Comparison of ENCODE assay signal across 8 mouse cellular contexts in genomic region chr7:44824872-44825271, GRCm38 (mm10). TPM values are rescaled to one million over a fixed set of nuclear protein-coding genes. Genes with fewer than 3 reads are reported as not detected.
DNase-seq lines count a peak whose midpoint lies in the region; ATAC-seq and TF ChIP-seq lines count a peak whose summit lies in the region.

No protein-coding gene starts in this region.

- no peak overlapping the region for H3K9ac ChIP-seq in CH12.LX (ENCODE audit: insufficient read depth, low read depth)
- H3K9ac ChIP-seq in heart, embryonic 13.5 days: 0 out of 2 replicates have a peak overlapping the region, but pooled peaks have one; percentile 24
- no peak overlapping the region for H3K9ac ChIP-seq in lung, embryonic 15.5 days

- H3K9me3 ChIP-seq in CH12.LX (replicated peaks; ENCODE audit: low read length): no peaks in the 10 kb centered on the region
- H3K9me3 ChIP-seq in heart, embryonic 13.5 days: no peaks in the 10 kb centered on the region
- no peaks in the 10 kb centered on the region for H3K9me3 ChIP-seq in lung, embryonic 15.5 days

- TF ChIP-seq POLR2A in CH12.LX (IDR thresholded peaks at IDR 0.05; ENCODE audit: low read depth, low read length): peak; percentile 34; the same call in 1 of the 2 replicates

- no peak for TF ChIP-seq EP300 in CH12.LX (IDR thresholded peaks at IDR 0.05; ENCODE audit: low read length)

- peaks cover 37 to 93% of the 10 kb centered on the region in 2 experiments for H3K4me1 ChIP-seq in CH12.LX (ENCODE audit: control insufficient read depth in 1 of 2, insufficient read depth in 2 of 2)
- H3K4me1 ChIP-seq in heart, embryonic 13.5 days: peaks cover 65% of the 10 kb centered on the region
- peaks cover 46% of the 10 kb centered on the region for H3K4me1 ChIP-seq in lung, embryonic 15.5 days

- no peak overlapping the region; the same call in 1 of the 2 replicates for H3K4me2 ChIP-seq in CH12.LX (ENCODE audit: insufficient read depth, low read depth, poor library complexity, severe bottlenecking)
- no peak overlapping the region for H3K4me2 ChIP-seq in heart, embryonic 13.5 days
- no peak overlapping the region for H3K4me2 ChIP-seq in lung, embryonic 15.5 days

- DNase-seq in CH12.LX (ENCODE audit: extremely low read depth): peak; percentile 81
- DNase-seq in adrenal gland, postnatal 10 days: peak; percentile 88
- peak; percentile 61 for DNase-seq in embryo, embryonic 11.5 days (ENCODE audit: low read depth, low spot score)
- peak; percentile 74 to 92 for DNase-seq in kidney, postnatal 36 days
- DNase-seq in retina, adult 2 months (ENCODE audit: low read depth, low spot score): peak; percentile 72
- peak; percentile 62 to 86 for DNase-seq in thymus, postnatal 10 days (ENCODE audit: low spot score in 2 of 2)

- peak overlapping the region; percentile 30; the same call in 1 of the 2 replicates for H3K27ac ChIP-seq in CH12.LX (ENCODE audit: insufficient read depth, low read depth)
- H3K27ac ChIP-seq in heart, embryonic 13.5 days (replicated peaks): no peak overlapping the region
- H3K27ac ChIP-seq in lung, embryonic 15.5 days: no peak overlapping the region

- in situ Hi-C loops in CH12.LX (cut with MboI; ENCODE audit: low pct_ligation_motif_present, low pct_unique_long_range_greater_than_20kb, low sequenced_read_pairs): no loop called here

- peaks cover 34 to 85% of the 10 kb centered on the region in 2 experiments for H3K36me3 ChIP-seq in CH12.LX (replicated peaks in 1 of 2; ENCODE audit: control insufficient read depth in 1 of 2, insufficient read depth in 1 of 2, low read length in 1 of 2)
- H3K36me3 ChIP-seq in heart, embryonic 13.5 days: peaks cover 25% of the 10 kb centered on the region
- H3K36me3 ChIP-seq in lung, embryonic 15.5 days: peaks cover 27% of the 10 kb centered on the region

- H3K79me2 ChIP-seq in CH12.LX (replicated peaks; ENCODE audit: control insufficient read depth, extremely low read depth, insufficient read depth, poor library complexity, severe bottlenecking): peaks cover 97% of the 10 kb centered on the region

- H3K27me3 ChIP-seq in CH12.LX (replicated peaks): no peaks in the 10 kb centered on the region
- no peaks in the 10 kb centered on the region for H3K27me3 ChIP-seq in heart, embryonic 13.5 days (replicated peaks)
- H3K27me3 ChIP-seq in lung, embryonic 15.5 days: no peaks in the 10 kb centered on the region

- WGBS in heart, embryonic 13.5 days: 27% methylated on average over 3 of the region's 3 CpGs
- WGBS in lung, embryonic 15.5 days: 16% methylated on average over 3 of the region's 3 CpGs

- peak; percentile 74 to 89 for TF ChIP-seq CTCF in CH12.LX (conservative IDR thresholded peaks at IDR 0.05 in 1 of 2, IDR thresholded peaks at IDR 0.05 in 1 of 2; ENCODE audit: low read depth in 2 of 2, low read length in 2 of 2)

- ATAC-seq in heart, embryonic 13.5 days (ENCODE audit: extremely low read depth, insufficient number of reproducible peaks, low FRiP score, low TSS enrichment): no peak
- 0 out of 2 replicates have a peak, but pooled peaks have one; percentile 27 for ATAC-seq in lung, embryonic 15.5 days (ENCODE audit: borderline replicate concordance, extremely low read depth, low FRiP score, low TSS enrichment)

- dilution Hi-C loops in CH12.LX (cut with MboI; ENCODE audit: extremely low pct_ligation_motif_present, extremely low pct_unique_long_range_greater_than_20kb, low sequenced_read_pairs): no loop called here

- H3K4me3 ChIP-seq in CH12.LX (replicated peaks in 1 of 3; ENCODE audit: low read depth in 2 of 3, low read length in 2 of 3, poor library complexity in 1 of 3): no peak overlapping the region
- no peak overlapping the region for H3K4me3 ChIP-seq in heart, embryonic 13.5 days
- H3K4me3 ChIP-seq in lung, embryonic 15.5 days: no peak overlapping the region

- peak; percentile 62 for TF ChIP-seq RAD21 in CH12.LX (IDR thresholded peaks at IDR 0.05; ENCODE audit: low read depth, low read length)

TF ChIP-seq in CH12.LX, 34 proteins besides CTCF, POLR2A, EP300 and RAD21:
- no peak for TF ChIP-seq RCOR1 (conservative IDR thresholded peaks at IDR 0.05; ENCODE audit: low read depth, low read length)
- TF ChIP-seq SMC3 (IDR thresholded peaks at IDR 0.05; ENCODE audit: low read depth, low read length): peak; percentile 58
- no peak for TF ChIP-seq HCFC1 (IDR thresholded peaks at IDR 0.05; ENCODE audit: low read depth, low read length)
- TF ChIP-seq E2F4 (IDR thresholded peaks at IDR 0.05; ENCODE audit: insufficient replicate concordance, low read depth, low read length): no peak
- TF ChIP-seq ZKSCAN1 (IDR thresholded peaks at IDR 0.05; ENCODE audit: borderline replicate concordance, low read depth, low read length): no peak
- TF ChIP-seq MAX (IDR thresholded peaks at IDR 0.05; ENCODE audit: low read length): no peak
- no peak for TF ChIP-seq MEF2A (IDR thresholded peaks at IDR 0.05; ENCODE audit: borderline replicate concordance, low read depth, low read length)
- 0 out of 2 replicates have a peak, but pooled peaks have one; percentile 20 for TF ChIP-seq MYC (IDR thresholded peaks at IDR 0.05; ENCODE audit: low read depth, low read length)
- TF ChIP-seq MAZ (IDR thresholded peaks at IDR 0.05; ENCODE audit: low read depth, low read length): no peak
- TF ChIP-seq IRF4 (IDR thresholded peaks at IDR 0.05; ENCODE audit: low read depth, low read length): no peak
- TF ChIP-seq ZNF384 (IDR thresholded peaks at IDR 0.05; ENCODE audit: low read depth, low read length): no peak
- TF ChIP-seq MXI1 (IDR thresholded peaks at IDR 0.05; ENCODE audit: low read depth, low read length): peak; percentile 49; the same call in 1 of the 2 replicates
- no peak for TF ChIP-seq KAT2A (IDR thresholded peaks at IDR 0.05; ENCODE audit: insufficient replicate concordance, low read length)

RNA-seq across cellular contexts. Expression of gene Atf5, which starts 8.4 kb away (rescaled TPM):
- 34.0 and 71.1 TPM in 2 replicates for total RNA-seq in CH12.LX (2012; rRNA removed)
- total RNA-seq in CH12.LX (2014; rRNA removed): 12.0 and 13.4 TPM in 2 replicates
- 82.3 and 84.5 TPM in 2 replicates for polyA plus RNA-seq in CH12.LX (2012; ENCODE audit: insufficient read length, low read depth)
- 100 to 1,000 TPM; 144 to 202 TPM for total RNA-seq in adrenal gland, postnatal 10 days (2021)
- polyA plus RNA-seq in heart, embryonic 13.5 days (2015; fragmentation: Nextera tagmentation; extraction: Ambion mirVana): 2.4 and 2.7 TPM in 2 replicates
- polyA plus RNA-seq in lung, embryonic 15.5 days (2015; fragmentation: Nextera tagmentation; extraction: Ambion mirVana): 4.9 and 5.0 TPM in 2 replicates

RNA-seq across cellular contexts. Expression of gene Il4i1, which starts 8.7 kb away (rescaled TPM):
- 42.2 and 57.5 TPM in 2 replicates for total RNA-seq in CH12.LX (2012; rRNA removed)
- 11.8 and 17.6 TPM in 2 replicates for total RNA-seq in CH12.LX (2014; rRNA removed)
- 49.2 and 58.2 TPM in 2 replicates for polyA plus RNA-seq in CH12.LX (2012; ENCODE audit: insufficient read length, low read depth)
- total RNA-seq in adrenal gland, postnatal 10 days (2021): 1 to 10 TPM; 5.2 TPM
- 0.51 and 0.70 TPM in 2 replicates for polyA plus RNA-seq in heart, embryonic 13.5 days (2015; fragmentation: Nextera tagmentation; extraction: Ambion mirVana)
- polyA plus RNA-seq in lung, embryonic 15.5 days (2015; fragmentation: Nextera tagmentation; extraction: Ambion mirVana): 0.63 and 1.7 TPM in 2 replicates

RNA-seq across cellular contexts. Expression of gene Nup62, which starts 9.0 kb away (rescaled TPM):
- total RNA-seq in CH12.LX (2012; rRNA removed) (93.2 and 101 TPM in 2 replicates), CH12.LX (2014; rRNA removed) (84.1 and 93.3 TPM in 2 replicates)
- 146 and 151 TPM in 2 replicates for polyA plus RNA-seq in CH12.LX (2012; ENCODE audit: insufficient read length, low read depth)
- total RNA-seq in adrenal gland, postnatal 10 days (2021): 10 to 100 TPM; 44.3 to 47.1 TPM
- polyA plus RNA-seq in heart, embryonic 13.5 days (2015; fragmentation: Nextera tagmentation; extraction: Ambion mirVana): 77.5 and 80.3 TPM in 2 replicates
- 95.6 and 97.7 TPM in 2 replicates for polyA plus RNA-seq in lung, embryonic 15.5 days (2015; fragmentation: Nextera tagmentation; extraction: Ambion mirVana)

RNA-seq across cellular contexts. Expression of gene Akt1s1, which starts 23.9 kb away (rescaled TPM):
- 21.7 and 24.2 TPM in 2 replicates for total RNA-seq in CH12.LX (2012; rRNA removed)
- 8.5 and 9.5 TPM in 2 replicates for total RNA-seq in CH12.LX (2014; rRNA removed)
- polyA plus RNA-seq in CH12.LX (2012; ENCODE audit: insufficient read length, low read depth): 23.3 and 23.4 TPM in 2 replicates
- total RNA-seq in adrenal gland, postnatal 10 days (2021): 100 to 1,000 TPM in 1 of 2 experiments, 10 to 100 TPM in 1; 92.4 to 109 TPM
- 96.5 and 101 TPM in 2 replicates for polyA plus RNA-seq in heart, embryonic 13.5 days (2015; fragmentation: Nextera tagmentation; extraction: Ambion mirVana)
- 109 and 111 TPM in 2 replicates for polyA plus RNA-seq in lung, embryonic 15.5 days (2015; fragmentation: Nextera tagmentation; extraction: Ambion mirVana)

RNA-seq across cellular contexts. Expression of gene Tbc1d17, which starts 24.0 kb away (rescaled TPM):
- total RNA-seq in CH12.LX (2012; rRNA removed) (32.4 and 40.5 TPM in 2 replicates), CH12.LX (2014; rRNA removed) (31.9 and 35.5 TPM in 2 replicates)
- 38.5 and 41.9 TPM in 2 replicates for polyA plus RNA-seq in CH12.LX (2012; ENCODE audit: insufficient read length, low read depth)
- 10 to 100 TPM; 61.9 to 73.1 TPM for total RNA-seq in adrenal gland, postnatal 10 days (2021)
- polyA plus RNA-seq in heart, embryonic 13.5 days (2015; fragmentation: Nextera tagmentation; extraction: Ambion mirVana): 56.1 and 57.0 TPM in 2 replicates
- polyA plus RNA-seq in lung, embryonic 15.5 days (2015; fragmentation: Nextera tagmentation; extraction: Ambion mirVana): 71.3 and 74.4 TPM in 2 replicates

Comparison
In these comparisons a context has a peak if more than half of its experiments do, and no peak if none do; other contexts are left out.
1. RNA of gene Atf5, which starts 8.4 kb away (polyA plus RNA-seq): 82.3 to 84.5 TPM in CH12.LX; 4.9 to 5.0 TPM in lung, embryonic 15.5 days and 2.4 to 2.7 TPM in heart, embryonic 13.5 days; every median in the first group is over 10 times any median in the second.
2. RNA of gene Il4i1, which starts 8.7 kb away (polyA plus RNA-seq): 49.2 to 58.2 TPM in CH12.LX; 0.63 to 1.7 TPM in lung, embryonic 15.5 days and 0.51 to 0.70 TPM in heart, embryonic 13.5 days; every median in the first group is over 10 times any median in the second.
3. Peak in every context shown above with its lines, with median percentiles within 50 percentile points of each other: DNase-seq.